Mouse (Mus musculus): ENCODE measurements around the gene Olfr47. TPM values are rescaled to one million over a fixed set of nuclear protein-coding genes. Genes with fewer than 3 reads are reported as not detected.
"Not testable (repeated sequence)": the region's sequence is repeated elsewhere in the genome, so short reads cannot be mapped to it uniquely, and the experiment has no call there.

Olfr47 gene
- not detected for total RNA-seq (2021)

DNA sequence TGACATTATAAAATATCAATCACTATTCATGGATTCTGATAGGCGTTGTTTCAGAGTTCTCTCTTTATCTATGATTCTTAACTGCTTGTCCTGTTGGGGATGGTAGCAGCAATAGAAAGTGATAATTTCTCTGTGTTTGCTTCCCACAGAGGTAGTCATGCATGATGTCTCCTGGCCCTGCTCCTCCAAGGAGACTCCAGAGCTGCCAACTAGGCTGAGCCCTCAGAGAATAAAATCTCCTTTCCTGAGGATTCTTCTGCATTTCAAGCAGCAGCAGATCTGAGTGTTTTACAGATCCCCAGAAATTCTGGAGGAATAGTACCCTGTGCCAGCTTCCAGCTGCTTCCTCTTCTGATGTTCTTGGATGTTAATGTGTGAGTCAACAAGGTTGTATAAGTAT is at the start of gene Olfr47:
Gene Olfr47 (plus strand): TSS at position 275 of the 400 bp plus-strand sequence.
- intact Hi-C loops (cut with DNase I); DNase-seq: not testable (repeated sequence)

- intact Hi-C loops (cut with DNase I): no loop called here
- no peak for DNase-seq
These were observed 40.3 kb upstream of the Olfr47 start for GRCm38 (mm10) chr6:43190986-43191385.

DNA sequence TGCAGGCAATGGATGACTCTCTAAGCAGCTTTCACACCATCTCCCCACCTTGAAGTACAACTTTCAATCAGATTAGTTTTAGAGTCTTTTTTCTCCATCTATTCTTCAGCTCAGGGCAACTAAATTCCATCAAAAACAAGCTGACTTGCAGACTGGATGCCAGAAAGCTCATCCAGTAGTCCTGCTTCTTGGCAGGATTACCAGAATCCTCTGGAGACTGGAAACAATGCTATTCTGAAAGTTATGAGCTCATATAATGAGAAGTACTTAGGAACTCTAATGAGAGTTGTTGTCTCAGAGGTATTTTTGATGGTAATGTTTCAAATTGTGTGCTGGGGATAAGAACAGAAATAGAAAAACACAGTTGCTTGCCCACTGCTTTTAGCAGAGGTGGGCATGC is 34.5 kb upstream of the Olfr47 start, which contains the start of gene Olfr435:
Gene Olfr435 (plus strand): TSS at position 366 of the 400 bp plus-strand sequence.
- no peak for DNase-seq
- intact Hi-C loops (cut with DNase I): no loop called here

DNA sequence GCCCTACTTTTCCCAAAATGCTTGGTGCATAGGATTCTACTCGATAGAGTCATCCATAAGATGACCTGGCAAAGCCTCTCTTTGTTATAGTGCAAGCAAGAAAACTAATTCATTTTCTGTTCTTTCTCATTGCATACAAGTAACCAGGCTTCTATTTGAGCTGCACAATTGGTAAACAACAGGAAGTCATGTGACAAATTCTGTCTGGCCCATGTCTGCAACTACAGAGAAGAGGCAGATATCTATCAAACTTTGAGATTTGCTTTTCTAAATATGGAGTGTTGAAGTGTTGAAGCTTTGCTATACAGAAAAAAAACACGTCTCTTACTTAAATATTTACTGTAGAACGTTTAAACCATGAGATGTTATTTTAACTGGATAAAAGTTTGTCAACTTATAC is 33.2 kb upstream of the Olfr47 start:
- intact Hi-C loops (cut with DNase I): no loop called here
- DNase-seq: no peak

DNA sequence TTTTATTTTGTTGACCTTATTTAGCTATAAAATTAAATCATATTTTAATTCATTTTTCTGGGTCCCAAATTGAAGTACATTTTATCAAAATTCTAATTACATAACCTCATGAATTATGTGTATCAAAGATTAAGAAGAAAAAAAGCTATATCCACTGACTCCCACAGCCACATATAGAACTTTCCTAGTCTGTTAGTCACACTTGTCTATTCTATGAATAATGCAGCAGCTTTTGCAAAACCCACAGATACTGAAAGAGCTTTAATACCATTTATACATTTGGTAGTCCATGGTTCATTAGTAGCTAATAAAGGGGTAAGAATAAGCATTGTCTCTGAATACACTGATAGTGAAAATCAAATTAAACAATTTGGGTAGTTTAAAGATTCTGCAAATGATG is 28.5 kb upstream of the Olfr47 start:
- intact Hi-C loops (cut with DNase I): no loop called here
- DNase-seq: no peak

- intact Hi-C loops (cut with DNase I): no loop called here
- no peak for DNase-seq
These were observed 26.0 kb upstream of the Olfr47 start for GRCm38 (mm10) chr6:43205355-43205754.

DNA sequence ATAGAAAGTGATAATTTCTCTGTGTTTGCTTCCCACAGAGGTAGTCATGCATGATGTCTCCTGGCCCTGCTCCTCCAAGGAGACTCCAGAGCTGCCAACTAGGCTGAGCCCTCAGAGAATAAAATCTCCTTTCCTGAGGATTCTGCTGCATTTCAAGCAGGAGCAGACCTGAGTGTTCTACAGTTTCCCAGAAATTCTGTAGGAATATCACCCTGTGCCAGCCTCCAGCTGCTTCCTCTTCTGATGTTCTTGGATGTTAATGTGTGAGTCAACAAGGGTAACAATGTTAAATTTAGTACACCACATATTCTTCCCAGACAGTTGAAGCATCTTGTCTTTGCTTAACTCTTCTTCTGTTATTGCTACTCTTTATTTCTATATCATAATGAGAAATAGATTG is 18.5 kb upstream of the Olfr47 start, which contains the start of gene Olfr434:
Gene Olfr434 (plus strand): TSS at position 149 of the 400 bp plus-strand sequence.
- DNase-seq; intact Hi-C loops (cut with DNase I): not testable (repeated sequence)

GRCm38 (mm10) chr6:43242061-43242460 is 10.7 kb downstream of the Olfr47 start:
- peak; percentile 28 for DNase-seq
- intact Hi-C loops (cut with DNase I): no loop called here

DNA sequence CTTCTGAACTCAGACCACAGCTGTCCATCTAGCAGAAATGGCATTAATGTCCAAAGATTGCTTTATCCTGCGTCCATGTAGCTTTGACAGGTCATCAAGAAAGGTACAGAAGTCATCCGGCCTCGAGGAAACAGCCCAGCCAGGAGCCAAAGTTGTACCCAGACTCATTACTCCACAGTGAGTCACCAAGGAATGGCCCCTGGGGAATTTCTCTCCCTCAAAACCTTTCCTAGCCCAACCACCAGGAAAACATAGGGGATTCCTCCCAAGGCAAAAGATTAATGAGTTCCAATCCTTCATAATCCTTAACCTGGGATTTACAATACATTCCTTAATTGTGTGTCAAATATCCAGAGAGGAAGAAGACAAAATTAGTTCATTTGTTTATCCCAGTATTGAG is 16.1 kb downstream of the Olfr47 start:
- DNase-seq: no peak
- intact Hi-C loops (cut with DNase I): no loop called here

DNA sequence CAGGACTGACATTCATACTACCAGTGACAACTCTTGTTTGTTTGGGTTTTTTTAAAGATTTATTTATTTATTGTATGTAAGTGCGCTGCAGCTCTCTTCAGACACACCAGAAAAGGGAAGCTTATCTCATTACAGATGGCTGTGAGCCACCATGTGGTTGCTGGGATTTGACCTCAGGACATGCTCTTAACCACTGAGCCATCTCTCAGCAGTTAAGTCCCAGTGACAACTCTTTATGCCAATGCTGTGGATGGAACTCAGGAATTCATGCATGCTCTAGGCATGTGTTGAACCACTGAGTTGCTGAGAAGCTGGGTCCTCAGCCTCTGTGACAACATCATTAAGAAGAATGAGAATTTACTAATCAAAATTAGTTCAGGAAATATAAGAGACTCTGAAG is 21.7 kb downstream of the Olfr47 start:
- intact Hi-C loops (cut with DNase I): no loop called here
- DNase-seq: no peak

DNA sequence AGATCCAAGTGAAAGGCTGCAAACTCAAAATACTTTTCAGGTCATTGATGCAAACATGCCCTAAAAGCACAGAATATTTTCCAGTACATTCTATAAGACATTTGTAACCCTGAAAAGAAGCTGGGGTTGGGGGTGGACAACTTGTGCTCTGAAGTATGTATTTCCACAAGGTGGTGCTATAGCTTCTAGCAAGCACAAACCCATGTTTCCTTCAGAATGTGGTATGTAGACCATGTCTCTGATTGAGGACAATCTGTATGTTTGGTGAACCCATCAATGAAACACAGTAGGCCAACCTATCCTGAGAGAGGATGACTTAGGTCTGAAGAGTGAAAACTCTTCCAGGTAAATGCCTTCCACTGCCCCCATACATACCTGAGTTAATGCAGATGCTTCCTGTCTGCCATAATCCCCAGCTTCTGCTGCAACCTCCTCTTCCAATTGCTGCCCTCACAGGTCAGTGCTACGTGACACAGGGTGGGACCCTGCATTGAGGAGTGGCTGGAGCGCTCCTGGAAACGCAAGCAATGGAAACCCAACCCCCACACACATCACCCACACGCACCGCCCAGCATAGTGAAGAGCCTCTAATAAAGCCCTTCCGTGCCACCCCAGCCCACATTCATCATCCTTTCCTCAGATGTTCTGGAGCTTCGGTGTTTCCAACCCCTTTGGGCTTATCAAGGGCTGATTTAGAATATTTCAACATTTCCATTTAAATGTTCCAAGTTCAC is 23.0 kb downstream of the Olfr47 start:
- no peak for DNase-seq
- intact Hi-C loops (cut with DNase I): no loop called here

- no peak for DNase-seq
- intact Hi-C loops (cut with DNase I): no loop called here
These were observed 29.4 kb downstream of the Olfr47 start for GRCm38 (mm10) chr6:43260756-43261155.

GRCm38 (mm10) chr6:43265363-43266041 is 34.2 kb downstream of the Olfr47 start, which contains the start of gene Arhgef5:
TSS of gene Arhgef5 (plus strand) at chr6:43265582.
- intact Hi-C loops (cut with DNase I): no loop called here
- peak; percentile 7 for DNase-seq

DNA sequence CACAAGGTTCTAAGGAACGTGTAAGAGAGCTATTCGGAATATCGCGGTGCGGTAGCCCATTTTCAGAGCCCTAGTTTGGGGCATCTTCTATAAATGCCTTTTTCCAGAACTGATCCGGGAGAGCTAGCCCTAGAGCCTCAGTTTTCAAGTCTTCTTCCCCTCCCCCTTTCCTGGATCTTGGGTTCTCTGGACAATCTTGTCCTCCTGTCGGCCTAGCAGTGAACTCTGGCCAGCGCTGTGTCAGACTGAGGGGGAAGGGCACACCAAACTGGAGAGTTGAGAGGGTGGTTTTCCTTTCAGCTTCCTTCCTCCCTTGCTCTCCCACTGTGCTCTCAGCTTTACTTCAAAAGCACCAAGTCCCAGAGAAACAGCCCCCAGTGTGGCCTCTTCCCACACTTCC is 35.0 kb downstream of the Olfr47 start:
- DNase-seq: no peak
- intact Hi-C loops (cut with DNase I): no loop called here

DNA sequence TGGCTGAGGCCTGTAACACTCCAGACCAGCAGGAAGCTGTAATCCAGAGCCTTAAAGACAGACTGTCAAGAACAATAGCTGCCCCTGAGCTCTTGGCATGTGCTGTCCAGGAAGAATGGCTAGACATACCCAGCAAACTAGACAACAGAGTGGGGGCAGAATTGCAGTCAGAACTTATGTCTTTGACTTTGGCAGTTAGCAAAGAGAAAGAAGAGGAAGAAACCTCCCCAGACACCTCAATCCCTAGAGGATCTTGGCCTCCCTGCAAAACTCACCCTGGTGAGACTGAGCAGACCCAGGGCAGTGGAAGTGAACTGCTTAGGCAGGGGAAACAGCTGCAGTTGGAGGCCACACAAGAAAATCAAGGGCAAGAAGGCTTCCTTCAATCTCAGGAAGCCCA is 41.3 kb downstream of the Olfr47 start:
- intact Hi-C loops (cut with DNase I): no loop called here

DNA sequence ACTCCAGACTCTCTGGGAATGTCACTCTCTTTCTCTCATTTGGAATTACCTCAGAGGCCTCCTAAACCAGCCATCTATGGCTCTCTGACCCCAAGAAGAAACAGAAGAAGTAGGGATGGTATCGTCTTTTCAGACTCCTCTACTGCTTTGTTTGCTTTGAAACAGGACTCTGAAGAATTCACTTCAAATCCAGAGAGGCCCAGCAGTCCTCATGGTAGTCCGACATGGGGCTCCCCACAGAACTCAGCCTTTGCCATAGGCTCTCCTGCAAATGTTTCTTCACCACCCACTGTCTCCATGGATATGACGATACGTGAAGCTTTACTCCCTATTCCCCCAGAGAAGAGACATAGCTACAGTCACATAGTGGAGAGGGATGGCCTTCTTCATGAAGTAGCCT is 42.8 kb downstream of the Olfr47 start:
- DNase-seq: no peak
- intact Hi-C loops (cut with DNase I): no loop called here

More for the DNA sequence above, 41.3 kb downstream of the Olfr47 start:
- DNase-seq: no peak

DNA sequence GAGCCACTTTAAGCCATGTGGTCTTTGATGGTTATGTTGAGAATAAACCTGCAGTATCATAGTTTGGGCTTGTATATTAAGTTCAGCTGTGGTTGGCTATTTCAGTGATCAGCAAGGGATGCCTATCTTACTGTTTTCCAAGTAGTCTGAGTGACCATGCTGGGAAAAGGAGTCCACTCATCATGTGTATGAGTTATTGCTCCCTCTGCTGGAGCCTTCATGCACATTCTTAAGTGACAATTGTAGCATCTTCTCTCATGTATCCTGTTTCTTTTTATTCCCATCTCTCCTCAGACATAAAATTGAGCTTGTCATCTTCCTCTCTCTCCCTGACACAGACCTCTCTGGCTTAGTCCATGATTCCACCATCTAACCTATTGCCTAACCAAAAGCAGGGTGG is 46.9 kb downstream of the Olfr47 start:
- intact Hi-C loops (cut with DNase I): no loop called here
- DNase-seq: no peak

DNA sequence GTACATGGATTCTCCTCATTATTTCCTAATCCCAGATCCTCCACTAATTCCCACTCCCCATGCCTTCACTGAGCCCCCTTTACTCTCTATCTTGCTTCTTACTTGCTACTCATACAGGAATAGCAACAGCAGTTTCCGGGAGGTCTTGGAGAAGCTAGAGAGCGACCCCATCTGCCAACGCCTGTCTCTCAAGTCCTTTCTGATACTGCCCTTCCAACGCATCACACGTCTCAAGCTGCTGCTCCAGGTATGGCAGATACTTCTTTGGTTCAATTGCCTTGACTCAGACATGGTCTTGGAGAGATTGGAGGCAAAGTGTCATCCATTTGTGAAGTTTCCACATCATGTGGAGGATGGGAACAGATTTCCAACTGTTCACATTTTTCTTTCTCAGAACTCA is 49.2 kb downstream of the Olfr47 start:
- intact Hi-C loops (cut with DNase I): no loop called here
- DNase-seq: no peak

Data from left cerebral cortex, postnatal 4 days (tissue).